Mouse (Mus musculus) myocyte (in vitro differentiated cells): Measurements from ENCODE around the gene Bcl6b.
A peak's percentile ranks its signal among the peaks of the same experiment; 100 is the strongest.

Experiments used
- CEBPB ChIP-seq: IDR thresholded peaks from 2 replicates; pipeline ENCODE4 v1.6.1; 2011; ENCODE audit warnings: mild to moderate bottlenecking, moderate library complexity; ENCODE audit not compliant: poor library complexity, insufficient read depth, severe bottlenecking
- E2F4 ChIP-seq: IDR thresholded peaks from one replicate; pipeline ENCODE4 v1.6.1; 2011; ENCODE audit warnings: mild to moderate bottlenecking, control low read depth, moderate library complexity; ENCODE audit not compliant: insufficient read depth
- MAX ChIP-seq: IDR thresholded peaks from one replicate; pipeline ENCODE4 v1.6.1; 2011; ENCODE audit warnings: low read depth, mild to moderate bottlenecking, control low read depth
- MYOD1 ChIP-seq, 3 experiments: IDR thresholded peaks; one replicate each; pipeline ENCODE4 v1.6.1; 2011; ENCODE audit warnings: control low read depth in 2 of 3, low read depth in 2 of 3, mild to moderate bottlenecking in 2 of 3, moderate library complexity in 1 of 3; ENCODE audit not compliant: insufficient read length in 2 of 3, control insufficient read depth in 1 of 3
- MYOG ChIP-seq, 3 experiments: IDR thresholded peaks; one replicate each; pipeline ENCODE4 v1.6.1; 2011; ENCODE audit warnings: control low read depth in 2 of 3, low read depth in 2 of 3, mild to moderate bottlenecking in 2 of 3; ENCODE audit not compliant: insufficient read length in 2 of 3, control insufficient read depth in 1 of 3, insufficient read depth in 1 of 3
- POLR2A ChIP-seq: IDR thresholded peaks from one replicate; pipeline ENCODE4 v1.6.1; 2011; ENCODE audit warnings: low read depth, mild to moderate bottlenecking, control low read depth, moderate library complexity; ENCODE audit not compliant: insufficient read length
- REST ChIP-seq: IDR thresholded peaks from one replicate; pipeline ENCODE4 v1.6.1; 2011; ENCODE audit warnings: mild to moderate bottlenecking, control low read depth, moderate library complexity; ENCODE audit not compliant: insufficient read depth, insufficient read length
- TCF3 ChIP-seq: IDR thresholded peaks from one replicate; pipeline ENCODE4 v1.6.1; 2011; ENCODE audit warnings: low read depth, control low read depth; ENCODE audit not compliant: insufficient read length
- USF1 ChIP-seq: IDR thresholded peaks from one replicate; pipeline ENCODE4 v1.6.1; 2011; ENCODE audit warnings: low read depth, mild to moderate bottlenecking, control low read depth, moderate library complexity

DNA sequence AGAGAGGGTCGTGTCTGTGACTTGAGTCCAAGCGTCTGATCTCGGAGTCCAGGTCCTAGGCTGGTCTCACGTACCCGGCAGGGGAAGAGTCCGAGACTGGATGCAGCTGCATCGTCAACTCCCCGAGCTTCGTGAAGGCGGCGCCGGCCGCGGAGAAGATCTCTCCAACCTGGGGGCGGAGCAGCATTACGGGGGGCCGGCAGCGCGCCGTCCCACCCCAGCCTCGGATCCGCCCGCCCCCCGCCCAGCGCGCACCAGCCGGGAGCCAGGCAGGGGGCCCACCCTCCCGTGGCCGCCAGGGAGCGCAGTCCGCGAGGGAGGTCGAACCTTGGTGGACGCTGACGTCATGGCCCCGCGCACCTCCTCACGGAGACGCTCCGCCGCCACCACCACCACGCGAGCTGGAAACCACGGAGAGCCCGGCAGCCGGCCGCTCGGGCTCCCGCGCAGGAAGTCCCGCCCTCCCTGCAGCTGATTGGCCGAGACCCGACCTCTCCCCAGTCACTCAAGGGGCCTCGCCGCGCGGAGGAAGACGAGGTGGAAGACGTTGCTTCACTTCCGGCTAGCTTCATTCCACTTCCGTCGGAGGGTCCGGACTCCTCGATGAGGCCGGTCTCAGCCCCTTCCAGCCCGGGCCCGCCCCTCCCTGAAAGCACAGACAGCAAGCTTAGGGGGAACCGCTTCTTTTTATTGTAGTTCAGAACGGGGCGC, 8.0 kb upstream of the Bcl6b start, which contains the start of gene 0610010K14Rik:
- TF ChIP-seq MAX (no peak), POLR2A (peak; percentile 88), USF1 (no peak), MYOD1 (IDR thresholded peaks at IDR 0.05; ENCODE audit: control insufficient read depth in 1 of 3, insufficient read length in 2 of 3, low read depth in 2 of 3) (peak in 1 of 3 experiments; percentile 28), E2F4 (no peak), REST (peak; percentile 9), TCF3 (peak; percentile 28), CEBPB (peak; percentile 70; the same call in 1 of the 2 replicates), MYOG (IDR thresholded peaks at IDR 0.05; ENCODE audit: control insufficient read depth in 1 of 3, insufficient read depth in 1 of 3, insufficient read length in 2 of 3, low read depth in 2 of 3) (peak in 1 of 3 experiments; percentile 15)
